Mouse (Mus musculus) erythroblast, embryonic 14.5 days (primary cell): ENCODE data around the gene Cd300lf. TPM values are rescaled to one million over a fixed set of nuclear protein-coding genes. Genes with fewer than 3 reads are reported as not detected.

Source experiments
- H3K27me3 ChIP-seq: 2 replicates; pipeline ENCODE4 v1.6.1; 2012; ENCODE audit warnings: inconsistent platforms; ENCODE audit not compliant: control insufficient read depth
- H3K36me3 ChIP-seq: 2 replicates; pipeline ENCODE4 v1.6.1; 2012; ENCODE audit warnings: mild to moderate bottlenecking, inconsistent platforms; ENCODE audit not compliant: control insufficient read depth
- H3K4me1 ChIP-seq: 2 replicates; pipeline ENCODE4 v1.6.1; 2012; ENCODE audit warnings: inconsistent platforms; ENCODE audit not compliant: control insufficient read depth
- H3K4me3 ChIP-seq: replicated peaks from 2 replicates; pipeline ENCODE3; 2012; ENCODE audit warnings: moderate library complexity, mild to moderate bottlenecking, inconsistent platforms
- H3K9me3 ChIP-seq: 2 replicates; pipeline ENCODE4 v1.6.1; 2012; ENCODE audit warnings: low read length, inconsistent platforms, mixed read lengths; ENCODE audit not compliant: control insufficient read depth
- GATA1 ChIP-seq: IDR thresholded peaks from 2 replicates; pipeline ENCODE4 v1.6.1; 2012; ENCODE audit warnings: low read length, inconsistent platforms, mixed read lengths
- TAL1 ChIP-seq: IDR thresholded peaks from 3 replicates; pipeline ENCODE4 v1.6.1; 2012; ENCODE audit warnings: low read length, inconsistent platforms, mixed read lengths
- polyA plus RNA-seq: library from polyadenylated mRNA; stranded (reverse); fragments of >175 nt; gene quantifications from 2 replicates; pipeline ENCODE4 v1.2.3, GENCODE M21; 2012

The Cd300lf gene
- not detected in 2 replicates for polyA plus RNA-seq

DNA sequence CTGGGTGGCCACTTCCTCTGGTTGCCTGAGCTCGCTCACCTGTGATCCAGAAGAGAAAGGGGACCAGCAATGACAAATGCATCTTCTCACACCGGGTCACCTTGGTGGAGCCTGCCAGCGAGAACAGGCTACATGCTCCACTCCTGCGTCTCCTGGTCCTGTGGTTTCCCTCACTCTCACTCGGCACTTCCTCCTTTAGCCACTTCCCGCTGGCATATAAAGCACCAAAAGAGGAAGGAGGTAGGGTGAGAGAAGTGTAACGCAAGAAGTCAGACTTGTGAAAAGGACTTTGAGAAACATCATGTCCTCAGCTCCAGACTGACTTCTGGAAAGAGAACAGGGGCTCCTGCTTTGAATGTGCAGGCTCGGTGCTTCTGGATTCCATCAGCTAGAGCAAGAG lies at the start of gene Cd300lf:
TSS of gene Cd300lf (minus strand) at position 193 of the 400 bp plus-strand sequence.
- Histone ChIP-seq H3K4me1 (no peaks in the 10 kb centered on the region), H3K27me3 (no peaks in the 10 kb centered on the region), H3K36me3 (no peaks in the 10 kb centered on the region), H3K4me3 (no peak within 1 kb of the TSS), H3K9me3 (no peaks in the 10 kb centered on the region)
- TF ChIP-seq TAL1 (no peak), GATA1 (no peak)

DNA sequence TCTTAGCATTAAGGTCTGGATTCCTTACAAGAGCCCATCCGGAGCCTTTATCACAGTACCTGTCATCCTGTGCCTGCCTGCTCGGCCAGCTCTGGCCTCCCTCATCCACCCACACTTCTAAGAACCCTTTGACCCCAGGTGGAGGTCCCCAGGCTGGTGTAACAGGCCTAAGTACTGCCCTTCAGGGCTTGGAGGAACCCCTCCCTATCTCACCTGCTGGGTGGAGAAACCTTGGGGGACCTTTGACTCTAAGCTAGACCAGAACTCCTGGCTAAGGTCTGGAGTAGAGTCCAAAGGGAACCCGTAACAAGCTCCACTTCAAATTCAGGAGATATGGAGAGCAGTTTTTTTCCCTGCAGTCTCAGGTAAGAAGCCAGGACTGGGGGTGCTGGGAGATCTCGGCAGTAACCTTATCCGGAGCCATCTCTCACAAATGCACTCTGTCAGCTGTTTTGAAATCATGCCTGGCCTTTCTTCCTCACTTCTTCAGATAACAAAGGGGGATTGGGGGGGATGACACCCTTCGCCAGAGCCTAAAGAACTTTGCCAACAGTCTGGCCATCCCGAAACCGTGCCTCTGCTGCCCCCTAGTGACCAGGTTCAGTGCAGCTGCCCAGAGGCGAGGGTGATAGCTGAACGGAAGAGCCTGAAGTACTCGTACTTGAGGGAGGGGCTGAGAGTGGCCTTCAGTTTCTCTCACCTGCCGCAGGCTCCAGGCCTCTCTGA lies 48.3 kb upstream of the Cd300lf start:
- H3K27me3 ChIP-seq, result no peaks in the 10 kb centered on the region
- TF ChIP-seq TAL1 (no peak), GATA1 (no peak)
- no peaks in the 10 kb centered on the region for H3K9me3 ChIP-seq
- H3K4me3 ChIP-seq, result no peak overlapping the region
- peaks cover 30% of the 10 kb centered on the region for H3K36me3 ChIP-seq
- peaks cover 21% of the 10 kb centered on the region for H3K4me1 ChIP-seq

GRCm38 (mm10) chr11:115179881-115180280 lies 46.1 kb upstream of the Cd300lf start:
- peaks cover 35% of the 10 kb centered on the region for H3K36me3 ChIP-seq
- H3K27me3 ChIP-seq, result no peaks in the 10 kb centered on the region
- peaks cover 9% of the 10 kb centered on the region for H3K4me1 ChIP-seq
- no peak overlapping the region for H3K4me3 ChIP-seq
- H3K9me3 ChIP-seq, result no peaks in the 10 kb centered on the region
- no peak for TF ChIP-seq TAL1
- TF ChIP-seq GATA1, result no peak

- TF ChIP-seq TAL1, result no peak
- TF ChIP-seq GATA1, result no peak
These were observed 45.4 kb upstream of the Cd300lf start for GRCm38 (mm10) chr11:115179191-115179590.

GRCm38 (mm10) chr11:115178766-115179165 lies 45.0 kb upstream of the Cd300lf start:
- peaks cover 6% of the 10 kb centered on the region for H3K4me1 ChIP-seq
- no peaks in the 10 kb centered on the region for H3K27me3 ChIP-seq
- no peak overlapping the region for H3K4me3 ChIP-seq
- H3K36me3 ChIP-seq, result peaks cover 30% of the 10 kb centered on the region
- H3K9me3 ChIP-seq, result no peaks in the 10 kb centered on the region
- TF ChIP-seq TAL1 (no peak), GATA1 (no peak)

More at GRCm38 (mm10) chr11:115179191-115179590, 45.4 kb upstream of the Cd300lf start:
- H3K9me3 ChIP-seq, result no peaks in the 10 kb centered on the region
- H3K4me1 ChIP-seq, result peaks cover 6% of the 10 kb centered on the region
- peaks cover 31% of the 10 kb centered on the region for H3K36me3 ChIP-seq
- no peak overlapping the region for H3K4me3 ChIP-seq
- H3K27me3 ChIP-seq, result no peaks in the 10 kb centered on the region

GRCm38 (mm10) chr11:115177559-115178195 lies 43.9 kb upstream of the Cd300lf start:
- Histone ChIP-seq H3K9me3 (no peaks in the 10 kb centered on the region), H3K4me3 (no peak overlapping the region), H3K4me1 (peaks cover 8% of the 10 kb centered on the region), H3K36me3 (peaks cover 25% of the 10 kb centered on the region), H3K27me3 (no peaks in the 10 kb centered on the region)
- no peak for TF ChIP-seq TAL1
- TF ChIP-seq GATA1, result no peak

- Histone ChIP-seq H3K4me3 (no peak overlapping the region), H3K27me3 (no peaks in the 10 kb centered on the region), H3K36me3 (peaks cover 19% of the 10 kb centered on the region; the same call in 1 of the 2 replicates), H3K9me3 (no peaks in the 10 kb centered on the region), H3K4me1 (peaks cover 8% of the 10 kb centered on the region)
- TF ChIP-seq GATA1, result no peak
- no peak for TF ChIP-seq TAL1
These were observed 42.8 kb upstream of the Cd300lf start for GRCm38 (mm10) chr11:115176399-115177190.

- Histone ChIP-seq H3K4me3 (no peak overlapping the region), H3K4me1 (peaks cover 8% of the 10 kb centered on the region), H3K27me3 (no peaks in the 10 kb centered on the region), H3K36me3 (peaks cover 5% of the 10 kb centered on the region; the same call in 1 of the 2 replicates), H3K9me3 (no peaks in the 10 kb centered on the region)
- TF ChIP-seq GATA1 (no peak), TAL1 (no peak)
These were observed 40.0 kb upstream of the Cd300lf start for GRCm38 (mm10) chr11:115173549-115174339.
